Mouse (Mus musculus): ENCODE results near the gene Ripor2.

- TF ChIP-seq CTCF (IDR thresholded peaks at IDR 0.05; ENCODE audit: low read depth) (no peak), EP300 (IDR thresholded peaks at IDR 0.05; ENCODE audit: low read depth) (no peak)
Measured at GRCm38 (mm10) chr13:24634346-24635120, 52.5 kb downstream of the Ripor2 start.
